Mouse (Mus musculus) megakaryocyte, embryonic 14.5 days (primary cell): ENCODE data around the gene Gstm2.

ENCODE experiments used
- FLI1 ChIP-seq: IDR thresholded peaks from 2 replicates; pipeline ENCODE4 v1.6.1; 2012; ENCODE audit warnings: low read length, inconsistent platforms, mixed read lengths
- GATA1 ChIP-seq: IDR thresholded peaks from 3 replicates; pipeline ENCODE4 v1.6.1; 2012; ENCODE audit warnings: mixed read lengths, low read length, inconsistent platforms, borderline replicate concordance

DNA sequence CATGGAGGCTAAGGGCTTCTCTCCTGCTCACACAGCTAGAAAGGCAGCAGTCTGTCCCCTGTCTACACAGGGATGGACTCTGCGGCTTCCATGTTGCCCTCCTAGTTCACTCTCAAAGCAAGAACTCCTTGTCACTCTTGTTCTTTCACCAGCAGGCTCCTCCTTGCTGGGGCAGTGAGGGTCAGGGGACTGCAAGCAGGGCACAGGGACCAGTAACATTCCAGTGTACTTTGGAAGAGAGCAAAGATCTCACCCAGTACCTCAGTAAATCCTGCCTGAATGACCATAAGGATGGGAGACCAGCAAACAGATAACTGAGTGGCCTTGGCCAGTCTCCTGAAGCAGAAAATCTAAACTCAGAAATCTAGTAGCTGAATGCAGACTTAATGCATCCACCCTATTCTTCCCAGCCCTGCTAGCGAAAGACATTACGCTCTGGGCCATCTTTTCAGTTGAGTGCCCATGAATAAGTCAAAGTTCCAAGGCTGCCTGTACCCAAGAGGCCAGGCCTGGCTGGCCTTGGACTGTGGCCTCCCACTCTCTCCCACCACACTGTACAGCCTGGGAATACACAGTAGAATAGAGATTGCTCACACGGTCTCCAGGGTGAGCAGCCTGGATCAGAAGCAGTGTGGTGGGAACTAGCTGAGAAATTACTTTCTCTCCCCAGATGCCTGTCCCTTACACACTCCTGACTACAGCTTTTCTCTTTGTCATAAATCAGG is 42.5 kb upstream of the Gstm2 start:
- TF ChIP-seq GATA1 (no peak), FLI1 (no peak)
